Mouse (Mus musculus) heart, adult 2 months (tissue): ENCODE measurements around the gene Camta1. TPM values are rescaled to one million over a fixed set of nuclear protein-coding genes. Genes with fewer than 3 reads are reported as not detected.
A peak's percentile ranks its signal among the peaks of the same experiment; 100 is the strongest.

Experiments used
- DNase-seq, 2 experiments: peaks; one replicate each; pipeline ENCODE4 v3.0.0; 2021
- H3K27ac ChIP-seq: fragments of 200-600 bp; 2 replicates; pipeline ENCODE4 v1.8.1; 2022
- H3K27me3 ChIP-seq: fragments of 200-500 bp; 2 replicates; pipeline ENCODE4 v1.6.1; 2012; ENCODE audit warnings: mild to moderate bottlenecking, low read length, inconsistent platforms, mixed read lengths; ENCODE audit not compliant: control insufficient read depth, insufficient read depth
- H3K36me3 ChIP-seq: fragments of 200-500 bp; 2 replicates; pipeline ENCODE4 v1.6.1; 2012; ENCODE audit warnings: low read length, inconsistent platforms; ENCODE audit not compliant: control insufficient read depth, insufficient read depth
- H3K4me1 ChIP-seq: fragments of 200-500 bp; 2 replicates; pipeline ENCODE4 v1.6.1; 2011; ENCODE audit warnings: low read length; ENCODE audit not compliant: control insufficient read depth, insufficient read depth
- H3K4me3 ChIP-seq: fragments of 200-600 bp; 2 replicates; pipeline ENCODE4 v1.8.1; 2022
- H3K79me2 ChIP-seq: fragments of 200-500 bp; replicated peaks from 2 replicates; pipeline ENCODE4 v1.6.1; 2012; ENCODE audit warnings: mild to moderate bottlenecking, inconsistent platforms, low read length, moderate library complexity, mixed read lengths; ENCODE audit not compliant: control insufficient read depth, insufficient read depth
- H3K9ac ChIP-seq: fragments of 200-500 bp; 2 replicates; pipeline ENCODE4 v1.6.1; 2012; ENCODE audit warnings: low read depth, mild to moderate bottlenecking, control low read depth, inconsistent platforms, low read length, mixed read lengths
- CTCF ChIP-seq: fragments of 200-600 bp; IDR thresholded peaks from 2 replicates; pipeline ENCODE4 v1.8.1; 2022; ENCODE audit warnings: antibody characterized with exemption, mild to moderate bottlenecking, moderate library complexity
- EP300 ChIP-seq: fragments of 200-500 bp; IDR thresholded peaks from 2 replicates; pipeline ENCODE4 v1.6.1; 2011; ENCODE audit warnings: low read depth, low read length, control low read depth; ENCODE audit not compliant: insufficient read depth
- POLR2A ChIP-seq: fragments of 200-500 bp; IDR thresholded peaks from 2 replicates; pipeline ENCODE4 v1.6.1; 2011; ENCODE audit warnings: mild to moderate bottlenecking, low read depth, low read length, control low read depth; ENCODE audit not compliant: insufficient read depth
- WGBS: fragments of 180-500 bp; shearing (Covaris S2); methylation state at CpG from one replicate; pipeline ENCODE4 v1.1.7; 2018; 5-methylcytosine and 5-hydroxymethylcytosine counted together
- intact Hi-C: fragments of 180-260 bp; cut with DNase I; formaldehyde crosslinking; loops from one replicate; pipeline ENCODE4 v1.15.1; 2025
- polyA plus RNA-seq: library from polyadenylated mRNA; depleted of rRNA; stranded (reverse); fragments of >200 nt; gene quantifications from 2 replicates; pipeline ENCODE4 v1.2.3, GENCODE M21; 2012
- total RNA-seq, 2 experiments: library from RNA; stranded (reverse); gene quantifications; 2 replicates each; pipeline ENCODE4 v1.2.3; 2021

Gene Camta1
- total and polyA plus RNA-seq, 3 experiments, result 39.4 to 234 (median 208) TPM

DNA sequence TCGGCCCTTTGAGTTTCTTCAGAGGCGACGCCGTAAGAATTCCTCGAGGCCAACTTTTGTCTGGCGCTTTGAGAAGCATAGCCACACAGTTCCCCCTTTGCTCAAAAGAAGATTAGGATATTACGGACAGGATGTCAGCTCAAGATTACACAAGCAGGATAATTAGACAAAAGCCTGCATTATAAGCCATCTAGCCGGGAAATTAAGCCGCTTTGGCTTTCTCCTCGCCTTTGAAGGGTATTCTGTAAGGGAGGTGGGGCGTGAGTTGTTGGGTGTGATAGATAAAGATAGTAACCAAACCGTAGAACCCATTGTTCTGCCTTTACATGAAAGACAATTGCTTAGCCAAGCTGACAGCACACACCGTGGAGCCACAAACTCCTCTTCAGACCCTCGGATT, 579.6 kb downstream of the Camta1 start:
- Histone ChIP-seq H3K4me1 (no peaks in the 10 kb centered on the region), H3K4me3 (no peak overlapping the region), H3K36me3 (no peaks in the 10 kb centered on the region), H3K27me3 (no peaks in the 10 kb centered on the region), H3K9ac (no peak overlapping the region), H3K79me2 (no peaks in the 10 kb centered on the region), H3K27ac (no peak overlapping the region)
- 69% methylated on average over 14 of the region's 14 CpGs for WGBS
- TF ChIP-seq POLR2A (no peak), CTCF (no peak), EP300 (no peak)
- intact Hi-C loops, result loop anchor here (5.0 kb wide), 1 partner anchor 125 kb away; no protein-coding TSS in a partner anchor
- DNase-seq, result no peak

DNA sequence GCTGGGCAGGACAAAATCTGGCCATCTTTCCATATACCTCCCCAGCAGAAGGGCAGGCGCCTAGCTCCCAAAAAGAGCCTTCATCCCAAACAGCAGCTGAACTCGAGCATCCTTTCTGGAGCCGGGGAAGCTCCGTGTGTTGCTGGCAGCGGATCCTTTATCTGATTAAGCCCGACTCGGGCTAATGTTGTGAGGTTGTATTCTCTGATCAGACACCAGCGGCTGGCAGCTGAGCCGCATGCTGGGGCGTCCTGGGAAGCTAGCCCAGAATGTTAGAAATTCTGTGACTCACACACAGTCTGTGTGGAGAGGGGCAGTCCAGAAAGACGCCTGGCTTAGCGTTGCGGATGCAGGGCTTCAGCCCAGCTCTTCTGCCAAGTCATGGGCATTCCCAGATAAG, 586.4 kb downstream of the Camta1 start:
- peak in 1 of 2 experiments; percentile 15 for DNase-seq

DNA sequence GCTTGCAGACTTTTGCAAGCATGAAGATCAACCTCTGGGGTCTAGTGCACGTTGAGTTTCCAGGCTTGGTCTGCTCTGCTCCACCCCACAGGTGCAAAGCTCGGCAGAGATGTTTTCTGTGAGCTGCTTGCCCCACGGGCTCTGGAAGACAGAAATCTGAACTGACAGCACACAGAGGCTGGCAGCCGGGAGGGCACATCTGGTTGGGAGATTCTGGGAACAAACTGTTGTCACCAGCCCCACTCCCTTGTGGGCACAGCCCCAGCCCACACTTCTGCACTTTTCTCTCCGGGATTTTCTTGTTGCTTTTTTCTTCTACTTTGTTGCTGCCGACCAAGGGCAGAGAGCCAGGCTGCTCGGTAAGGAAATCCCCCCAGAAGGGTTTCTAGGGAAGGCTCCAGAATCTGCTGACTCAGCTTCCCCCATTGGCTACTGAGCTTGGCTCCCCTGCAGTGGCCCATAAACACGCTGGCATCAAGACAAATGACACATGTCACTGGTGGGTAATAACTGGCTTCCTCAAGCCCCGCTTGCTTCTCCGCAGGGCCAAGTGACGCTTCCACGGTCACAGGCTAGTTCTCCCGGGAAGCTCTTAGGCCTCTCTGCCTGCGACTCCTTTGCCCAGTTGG, 597.8 kb downstream of the Camta1 start:
- Histone ChIP-seq H3K4me1 (no peaks in the 10 kb centered on the region), H3K4me3 (no peak overlapping the region), H3K27me3 (no peaks in the 10 kb centered on the region), H3K79me2 (no peaks in the 10 kb centered on the region), H3K27ac (no peak overlapping the region), H3K9ac (no peak overlapping the region), H3K36me3 (no peaks in the 10 kb centered on the region)
- DNase-seq, result no peak
- intact Hi-C loops, result no loop called here
- WGBS, result 61% methylated on average over 14 of the region's 14 CpGs
- TF ChIP-seq EP300, result no peak
- TF ChIP-seq CTCF, result no peak
- no peak for TF ChIP-seq POLR2A

More for the DNA sequence above, 586.4 kb downstream of the Camta1 start:
- TF ChIP-seq CTCF, result no peak
- no peak for TF ChIP-seq EP300
- no peak for TF ChIP-seq POLR2A
- Histone ChIP-seq H3K27ac (no peak overlapping the region), H3K4me3 (no peak overlapping the region), H3K9ac (no peak overlapping the region), H3K36me3 (no peaks in the 10 kb centered on the region), H3K79me2 (no peaks in the 10 kb centered on the region), H3K4me1 (peaks cover 9% of the 10 kb centered on the region), H3K27me3 (no peaks in the 10 kb centered on the region)
- 27% methylated on average over 13 of the region's 13 CpGs for WGBS
- intact Hi-C loops, result no loop called here

DNA sequence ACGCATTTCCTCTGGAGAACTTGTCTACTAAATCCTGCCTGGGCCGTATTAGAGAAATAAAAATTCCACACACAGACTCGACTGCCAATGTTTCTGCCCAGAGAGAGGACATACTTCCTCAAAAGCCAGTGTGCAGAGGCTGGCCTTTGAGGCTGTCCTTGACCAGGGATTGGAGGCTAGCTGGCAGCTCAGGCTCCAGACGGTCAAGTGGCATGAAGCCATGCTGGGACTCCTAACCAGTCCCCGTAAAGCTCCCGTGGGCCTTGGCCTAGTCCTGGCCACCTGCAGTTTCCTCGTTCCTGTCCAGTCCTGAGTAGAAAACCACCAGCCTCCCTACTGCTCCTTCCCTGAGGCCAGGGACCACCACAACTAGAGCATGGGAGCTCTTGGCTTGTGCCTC, 598.6 kb downstream of the Camta1 start:
- H3K79me2 ChIP-seq, result no peaks in the 10 kb centered on the region
- no peaks in the 10 kb centered on the region for H3K4me1 ChIP-seq
- WGBS, result 73% methylated on average over 7 of the region's 7 CpGs
- intact Hi-C loops, result no loop called here
- no peak overlapping the region for H3K27ac ChIP-seq
- TF ChIP-seq POLR2A (no peak), EP300 (no peak), CTCF (no peak)
- no peak overlapping the region for H3K4me3 ChIP-seq
- H3K9ac ChIP-seq, result no peak overlapping the region
- no peaks in the 10 kb centered on the region for H3K36me3 ChIP-seq
- DNase-seq, result no peak
- no peaks in the 10 kb centered on the region for H3K27me3 ChIP-seq

DNA sequence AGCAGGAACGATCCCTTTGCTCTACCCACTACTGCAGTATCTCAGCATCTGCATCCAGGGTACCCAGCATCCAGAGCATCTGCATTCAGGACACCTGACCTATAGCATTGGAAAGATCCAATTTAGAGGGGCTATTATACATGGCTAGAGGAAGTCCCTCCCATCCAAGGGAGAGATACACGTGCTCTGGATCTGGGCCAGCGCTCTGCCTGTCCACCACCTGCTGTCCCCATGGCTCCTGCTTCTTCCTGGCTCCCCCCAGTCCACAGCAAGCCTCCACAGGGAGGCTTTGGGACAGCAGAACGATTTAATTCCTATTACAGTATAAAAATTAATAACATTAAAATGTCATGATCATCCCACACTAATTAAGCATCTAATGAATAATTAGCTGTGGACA, 605.1 kb downstream of the Camta1 start:
- Histone ChIP-seq H3K36me3 (no peaks in the 10 kb centered on the region), H3K9ac (no peak overlapping the region), H3K4me3 (no peak overlapping the region), H3K4me1 (no peaks in the 10 kb centered on the region), H3K79me2 (no peaks in the 10 kb centered on the region), H3K27ac (no peak overlapping the region), H3K27me3 (0 out of 2 replicates have a peak, but pooled peaks cover 2% of the 10 kb centered on the region)
- 48% methylated on average over 4 of the region's 4 CpGs for WGBS
- no peak for DNase-seq
- intact Hi-C loops, result no loop called here
- TF ChIP-seq POLR2A, result no peak
- TF ChIP-seq EP300, result no peak
- TF ChIP-seq CTCF, result no peak

DNA sequence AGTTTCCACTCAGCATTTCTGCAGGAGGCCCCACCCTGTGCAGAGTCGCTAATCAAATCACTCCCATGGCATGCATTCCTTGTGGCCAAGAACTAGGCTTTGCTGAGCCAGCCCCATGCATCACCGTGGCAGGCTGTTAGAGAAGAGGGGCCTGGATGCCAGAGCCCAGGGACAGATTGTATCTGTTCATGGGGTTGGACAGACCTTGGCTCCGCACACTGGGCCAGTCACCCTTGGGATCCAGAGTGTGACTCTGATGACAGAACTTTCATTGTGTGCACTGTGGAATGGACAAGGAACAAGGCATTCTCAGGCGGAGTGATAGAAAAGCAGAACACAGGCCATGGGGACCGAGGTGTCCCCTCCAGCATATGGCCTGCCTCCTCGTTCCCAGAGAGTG, 610.9 kb downstream of the Camta1 start:
- H3K4me1 ChIP-seq, result no peaks in the 10 kb centered on the region
- DNase-seq, result no peak
- 0 out of 2 replicates have a peak, but pooled peaks cover 2% of the 10 kb centered on the region for H3K27me3 ChIP-seq
- H3K36me3 ChIP-seq, result no peaks in the 10 kb centered on the region
- H3K79me2 ChIP-seq, result no peaks in the 10 kb centered on the region
- TF ChIP-seq CTCF (no peak), EP300 (no peak), POLR2A (no peak)
- WGBS, result 79% methylated on average over 6 of the region's 6 CpGs
- intact Hi-C loops, result no loop called here
- no peak overlapping the region for H3K4me3 ChIP-seq
- H3K9ac ChIP-seq, result no peak overlapping the region
- no peak overlapping the region for H3K27ac ChIP-seq
